Mouse (Mus musculus) liver, postnatal 0 days (tissue): ENCODE results near the gene Sost.

Experiments used
- CTCF ChIP-seq: sonication (generic); IDR thresholded peaks from 2 replicates; pipeline ENCODE4 v1.5.1; 2016; ENCODE audit warnings: antibody characterized with exemption, low read depth
- EP300 ChIP-seq: IDR thresholded peaks from 2 replicates; pipeline ENCODE4 v1.6.1; 2016; ENCODE audit warnings: antibody characterized with exemption, low read depth, mild to moderate bottlenecking

DNA sequence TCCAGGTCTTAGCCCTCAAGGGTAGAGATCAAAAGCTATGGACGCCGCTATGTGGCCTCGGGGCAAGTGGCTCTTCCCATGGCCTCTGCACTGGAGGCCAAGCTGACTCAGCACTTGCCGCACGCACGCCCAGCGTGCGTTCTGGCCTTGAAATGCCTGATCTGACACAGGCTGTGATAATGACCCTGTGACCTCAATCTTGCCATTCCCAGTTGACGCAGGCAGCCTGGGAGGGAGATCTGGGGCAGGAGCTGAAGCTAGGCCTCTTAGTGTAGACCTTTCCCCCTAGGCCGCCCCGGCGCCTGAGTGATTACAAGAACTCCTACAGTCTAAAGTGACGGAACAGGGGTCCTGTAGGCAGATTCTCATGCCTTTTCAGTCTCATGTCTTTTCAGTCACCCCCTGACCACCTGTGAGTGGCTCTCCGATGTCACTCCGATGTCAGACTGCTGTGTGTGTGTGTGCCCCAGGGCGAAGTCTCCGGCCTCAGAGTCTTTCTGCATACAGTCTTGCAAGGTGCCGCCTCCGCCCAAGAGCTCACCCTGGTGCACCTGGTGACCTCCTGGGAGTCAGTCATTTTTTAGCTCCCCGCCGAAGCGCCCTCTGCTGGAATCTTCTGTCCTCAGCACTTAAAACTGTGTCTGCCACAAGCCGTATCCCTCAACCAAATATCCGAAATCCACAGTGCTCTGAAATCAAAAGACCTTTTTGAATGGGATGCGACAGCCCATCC lies 38.6 kb downstream of the Sost start:
- TF ChIP-seq EP300 (no peak), CTCF (peak; percentile 59)
